Mouse (Mus musculus): Measurements from ENCODE around the gene Erh. TPM values are rescaled to one million over a fixed set of nuclear protein-coding genes. Genes with fewer than 3 reads are reported as not detected.
A peak's percentile ranks its signal among the peaks of the same experiment; 100 is the strongest.

The Erh gene
- polyA plus RNA-seq, 1 experiment from 2014 or later = 122 TPM

GRCm38 (mm10) chr12:80687788-80688211 lies 43.7 kb upstream of the Erh start:
- Histone ChIP-seq H3K9ac (replicated peaks; ENCODE audit: low read depth) (no peak overlapping the region), H3K36me3 (ENCODE audit: insufficient read depth, low read length) (no peaks in the 10 kb centered on the region), H3K27me3 (replicated peaks; ENCODE audit: insufficient read depth, low read length) (peaks cover 11% of the 10 kb centered on the region; the same call in 1 of the 2 replicates), H3K27ac (ENCODE audit: low read length) (no peak overlapping the region), H3K4me3 (ENCODE audit: low read depth, low read length) (no peak overlapping the region), H3K9me3 (ENCODE audit: low read length) (no peaks in the 10 kb centered on the region), H3K4me1 (ENCODE audit: insufficient read depth, low read depth, low read length) (peaks cover 7% of the 10 kb centered on the region; the same call in 1 of the 2 replicates), H3K4me2 (replicated peaks; ENCODE audit: low read depth, low read length) (0 out of 2 replicates have a peak overlapping the region, but pooled peaks have one; percentile 27)
- TF ChIP-seq EP300 (IDR thresholded peaks at IDR 0.05) (no peak), CTCF (IDR thresholded peaks at IDR 0.05) (no peak)
- DNase-seq (ENCODE audit: low spot score) (peak; percentile 65), ATAC-seq (no peak)
- WGBS = 17% methylated on average over 10 of the region's 10 CpGs

DNA sequence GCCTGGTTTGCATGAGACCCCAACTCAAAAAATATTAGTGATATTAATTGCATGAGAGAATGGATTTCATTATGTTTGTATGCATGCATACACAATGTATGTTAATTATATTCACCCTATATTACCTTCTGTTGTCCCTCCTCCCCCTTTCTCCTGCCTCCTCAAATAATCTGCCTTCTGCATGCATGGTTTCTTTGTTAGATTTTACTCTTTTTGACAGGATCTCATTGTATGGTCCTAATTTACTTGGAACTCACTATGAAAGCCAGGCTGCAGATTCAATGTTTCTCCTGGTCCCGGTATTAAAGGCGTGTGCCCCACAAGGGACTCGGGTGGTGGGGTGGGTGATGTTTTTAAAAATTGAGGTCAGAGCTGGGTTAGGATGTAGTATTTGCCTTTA lies 40.2 kb upstream of the Erh start:
- 88% methylated on average over 3 of the region's 3 CpGs for WGBS
- no peak for DNase-seq (ENCODE audit: low spot score)
- ATAC-seq = no peak
- Histone ChIP-seq H3K4me2 (replicated peaks; ENCODE audit: low read depth, low read length) (no peak overlapping the region), H3K4me1 (ENCODE audit: insufficient read depth, low read depth, low read length) (no peaks in the 10 kb centered on the region), H3K9me3 (ENCODE audit: low read length) (no peaks in the 10 kb centered on the region), H3K27me3 (replicated peaks; ENCODE audit: insufficient read depth, low read length) (no peaks in the 10 kb centered on the region), H3K36me3 (ENCODE audit: insufficient read depth, low read length) (no peaks in the 10 kb centered on the region; the same call in 1 of the 2 replicates), H3K9ac (replicated peaks; ENCODE audit: low read depth) (no peak overlapping the region), H3K4me3 (ENCODE audit: low read depth, low read length) (no peak overlapping the region), H3K27ac (ENCODE audit: low read length) (no peak overlapping the region)
- TF ChIP-seq EP300 (IDR thresholded peaks at IDR 0.05) (no peak), CTCF (IDR thresholded peaks at IDR 0.05) (no peak)

GRCm38 (mm10) chr12:80683554-80683953 lies 39.4 kb upstream of the Erh start:
- DNase-seq (ENCODE audit: low spot score) (no peak), ATAC-seq (no peak)
- no peak overlapping the region for H3K9ac ChIP-seq (replicated peaks; ENCODE audit: low read depth)
- H3K9me3 ChIP-seq (ENCODE audit: low read length) = no peaks in the 10 kb centered on the region
- no peak for TF ChIP-seq CTCF (IDR thresholded peaks at IDR 0.05)
- TF ChIP-seq EP300 (IDR thresholded peaks at IDR 0.05) = no peak
- H3K4me2 ChIP-seq (replicated peaks; ENCODE audit: low read depth, low read length) = no peak overlapping the region
- WGBS = 66% methylated on average over 3 of the region's 3 CpGs
- no peaks in the 10 kb centered on the region for H3K4me1 ChIP-seq (ENCODE audit: insufficient read depth, low read depth, low read length)
- H3K36me3 ChIP-seq (ENCODE audit: insufficient read depth, low read length) = no peaks in the 10 kb centered on the region; the same call in 1 of the 2 replicates
- no peaks in the 10 kb centered on the region for H3K27me3 ChIP-seq (replicated peaks; ENCODE audit: insufficient read depth, low read length)
- no peak overlapping the region for H3K4me3 ChIP-seq (ENCODE audit: low read depth, low read length)
- H3K27ac ChIP-seq (ENCODE audit: low read length) = no peak overlapping the region

GRCm38 (mm10) chr12:80681340-80681739 lies 37.2 kb upstream of the Erh start:
- TF ChIP-seq CTCF (IDR thresholded peaks at IDR 0.05) = peak; percentile 83
- no peak for TF ChIP-seq EP300 (IDR thresholded peaks at IDR 0.05)
- Histone ChIP-seq H3K4me3 (ENCODE audit: low read depth, low read length) (no peak overlapping the region), H3K36me3 (ENCODE audit: insufficient read depth, low read length) (peaks cover under 1% of the 10 kb centered on the region; the same call in 1 of the 2 replicates), H3K9ac (replicated peaks; ENCODE audit: low read depth) (no peak overlapping the region), H3K9me3 (ENCODE audit: low read length) (no peaks in the 10 kb centered on the region), H3K4me2 (replicated peaks; ENCODE audit: low read depth, low read length) (no peak overlapping the region), H3K4me1 (ENCODE audit: insufficient read depth, low read depth, low read length) (no peaks in the 10 kb centered on the region), H3K27ac (ENCODE audit: low read length) (no peak overlapping the region), H3K27me3 (replicated peaks; ENCODE audit: insufficient read depth, low read length) (no peaks in the 10 kb centered on the region)
- peak; percentile 58 for DNase-seq (ENCODE audit: low spot score)
- no peak for ATAC-seq
- 74% methylated on average over 1 of the region's 1 CpGs for WGBS

- H3K4me1 ChIP-seq (ENCODE audit: insufficient read depth, low read depth, low read length) = no peaks in the 10 kb centered on the region
- H3K36me3 ChIP-seq (ENCODE audit: insufficient read depth, low read length) = peaks cover 9% of the 10 kb centered on the region; the same call in 1 of the 2 replicates
- no peak overlapping the region for H3K27ac ChIP-seq (ENCODE audit: low read length)
- H3K9ac ChIP-seq (replicated peaks; ENCODE audit: low read depth) = no peak overlapping the region
- DNase-seq (ENCODE audit: low spot score) (peak; percentile 65), ATAC-seq (peak; percentile 41; the same call in 1 of the 2 replicates)
- H3K27me3 ChIP-seq (replicated peaks; ENCODE audit: insufficient read depth, low read length) = no peaks in the 10 kb centered on the region
- 8% methylated on average over 3 of the region's 3 CpGs for WGBS
- H3K4me3 ChIP-seq (ENCODE audit: low read depth, low read length) = no peak overlapping the region
- H3K9me3 ChIP-seq (ENCODE audit: low read length) = no peaks in the 10 kb centered on the region
- no peak overlapping the region for H3K4me2 ChIP-seq (replicated peaks; ENCODE audit: low read depth, low read length)
- TF ChIP-seq EP300 (IDR thresholded peaks at IDR 0.05) = no peak
- peak; percentile 91 for TF ChIP-seq CTCF (IDR thresholded peaks at IDR 0.05)
Measured at GRCm38 (mm10) chr12:80673170-80673569, 29.0 kb upstream of the Erh start.

- H3K27ac ChIP-seq (ENCODE audit: low read length) = no peak overlapping the region
- peaks cover 8% of the 10 kb centered on the region; the same call in 1 of the 2 replicates for H3K36me3 ChIP-seq (ENCODE audit: insufficient read depth, low read length)
- no peak for ATAC-seq
- no peaks in the 10 kb centered on the region for H3K9me3 ChIP-seq (ENCODE audit: low read length)
- WGBS = 51% methylated on average over 2 of the region's 2 CpGs
- no peaks in the 10 kb centered on the region for H3K4me1 ChIP-seq (ENCODE audit: insufficient read depth, low read depth, low read length)
- no peak overlapping the region for H3K4me2 ChIP-seq (replicated peaks; ENCODE audit: low read depth, low read length)
- TF ChIP-seq CTCF (IDR thresholded peaks at IDR 0.05) (no peak), EP300 (IDR thresholded peaks at IDR 0.05) (no peak)
- H3K4me3 ChIP-seq (ENCODE audit: low read depth, low read length) = no peak overlapping the region
- H3K9ac ChIP-seq (replicated peaks; ENCODE audit: low read depth) = no peak overlapping the region
- DNase-seq (ENCODE audit: low spot score) = no peak
- H3K27me3 ChIP-seq (replicated peaks; ENCODE audit: insufficient read depth, low read length) = no peaks in the 10 kb centered on the region
Measured at GRCm38 (mm10) chr12:80668391-80668790, 24.2 kb upstream of the Erh start.

DNA sequence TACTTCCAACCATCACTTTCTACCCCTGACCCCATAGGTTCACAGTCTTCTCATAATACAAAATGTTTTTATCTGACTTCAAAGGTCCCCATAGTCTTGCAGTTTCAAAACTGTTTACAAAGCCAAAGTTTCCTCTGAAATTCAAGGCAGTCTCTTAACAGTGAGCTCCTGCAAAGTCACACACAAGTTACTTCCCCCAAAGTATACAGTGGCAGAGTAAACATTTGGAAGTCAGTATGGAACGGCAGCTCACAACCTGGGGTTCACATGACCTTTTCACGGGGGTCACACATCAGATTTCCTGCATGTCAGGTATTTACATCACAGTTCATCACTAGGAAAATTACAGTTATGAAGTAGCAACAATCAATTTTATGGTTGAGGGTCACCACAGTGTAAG lies 19.8 kb upstream of the Erh start:
- TF ChIP-seq EP300 (IDR thresholded peaks at IDR 0.05) (no peak), CTCF (IDR thresholded peaks at IDR 0.05) (no peak)
- Histone ChIP-seq H3K9me3 (ENCODE audit: low read length) (no peaks in the 10 kb centered on the region), H3K4me1 (ENCODE audit: insufficient read depth, low read depth, low read length) (no peaks in the 10 kb centered on the region), H3K27me3 (replicated peaks; ENCODE audit: insufficient read depth, low read length) (no peaks in the 10 kb centered on the region), H3K27ac (ENCODE audit: low read length) (no peak overlapping the region), H3K9ac (replicated peaks; ENCODE audit: low read depth) (no peak overlapping the region), H3K4me3 (ENCODE audit: low read depth, low read length) (no peak overlapping the region), H3K36me3 (ENCODE audit: insufficient read depth, low read length) (peaks cover 8% of the 10 kb centered on the region; the same call in 1 of the 2 replicates), H3K4me2 (replicated peaks; ENCODE audit: low read depth, low read length) (no peak overlapping the region)
- 26% methylated on average over 2 of the region's 2 CpGs for WGBS
- no peak for ATAC-seq
- no peak for DNase-seq (ENCODE audit: low spot score)
